In the genomic region with DNA sequence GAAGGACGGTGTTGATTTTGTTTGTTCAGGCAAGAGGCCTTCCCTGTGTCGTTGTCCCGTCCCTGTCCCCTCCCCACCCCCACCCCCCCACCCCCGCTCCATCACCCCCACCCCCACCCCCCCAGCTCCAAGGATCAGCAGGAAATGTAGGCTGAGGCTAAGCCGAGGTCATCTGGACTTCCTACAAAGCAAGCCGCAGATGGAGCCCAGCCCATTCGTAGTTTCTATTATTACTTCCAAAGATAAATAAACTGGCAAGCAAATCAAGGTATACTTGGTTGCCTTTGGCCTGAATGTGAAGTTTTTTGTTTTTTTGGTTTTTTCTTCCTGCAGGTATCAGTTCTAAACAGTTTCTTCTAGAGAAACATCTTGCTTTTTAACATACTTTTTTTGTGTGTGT, we compare ENCODE assay signal across 14 mouse cellular contexts.
"Had no signal": no experiment of that assay in that cellular context is flagged by ENCODE, and none has a peak within 500 bp of the region (broad histone marks: within the 10 kb centered on the region; RNA-seq: fewer than 3 reads in every experiment).

No protein-coding gene starts in this region.

- H3K4me2 ChIP-seq: limb, embryonic 12.5 days; liver, embryonic 13.5 days; midbrain, embryonic 13.5 days; stomach, embryonic 15.5 days had no signal

- DNase-seq: kidney, adult 9 months; kidney, postnatal 25 days; layer of hippocampus, adult 9-11 months; layer of hippocampus, postnatal 36 days; liver; liver, embryonic 13.5 days; liver, postnatal 0 days; right cerebral cortex, postnatal 14 days; thymus, adult 2 months; thymus, postnatal 25 days had no signal

- H3K27ac ChIP-seq: limb, embryonic 12.5 days; liver, embryonic 13.5 days; midbrain, embryonic 13.5 days; stomach, embryonic 15.5 days had no signal

- H3K9ac ChIP-seq: limb, embryonic 12.5 days; liver, embryonic 13.5 days; liver, postnatal 0 days; midbrain, embryonic 13.5 days; stomach, embryonic 15.5 days had no signal

- H3K4me3 ChIP-seq: limb, embryonic 12.5 days; liver, embryonic 13.5 days; midbrain, embryonic 13.5 days; stomach, embryonic 15.5 days had no signal

- H3K27me3 ChIP-seq: limb, embryonic 12.5 days; liver, embryonic 13.5 days; midbrain, embryonic 13.5 days; stomach, embryonic 15.5 days had no signal

- H3K36me3 ChIP-seq: limb, embryonic 12.5 days; liver, embryonic 13.5 days; midbrain, embryonic 13.5 days; stomach, embryonic 15.5 days had no signal

- H3K4me1 ChIP-seq: liver, embryonic 13.5 days; midbrain, embryonic 13.5 days; stomach, embryonic 15.5 days had no signal

- H3K9me3 ChIP-seq: midbrain, embryonic 13.5 days; stomach, embryonic 15.5 days had no signal

- ATAC-seq: intestine, embryonic 16.5 days; liver, postnatal 0 days; midbrain, embryonic 13.5 days had no signal
